Mouse (Mus musculus): Measurements from ENCODE around the gene St14. TPM values are rescaled to one million over a fixed set of nuclear protein-coding genes. Genes with fewer than 3 reads are reported as not detected.
A peak's percentile ranks its signal among the peaks of the same experiment; 100 is the strongest.

St14 gene
- polyA plus RNA-seq, 1 experiment from 2014 or later, result 58.3 TPM

GRCm38 (mm10) chr9:31117088-31117487 lies 14.6 kb downstream of the St14 start:
- Histone ChIP-seq H3K9me3 (ENCODE audit: control insufficient read depth, low read length) (no peaks in the 10 kb centered on the region), H3K4me2 (ENCODE audit: low read depth, low read length) (no peak overlapping the region), H3K4me1 (replicated peaks; ENCODE audit: control insufficient read depth, insufficient read depth, low read length) (peaks cover 19% of the 10 kb centered on the region), H3K27ac (ENCODE audit: low read length) (no peak overlapping the region), H3K4me3 (ENCODE audit: low read length) (no peak overlapping the region), H3K9ac (ENCODE audit: low read length) (no peak overlapping the region), H3K27me3 (ENCODE audit: control insufficient read depth, insufficient read depth, low read depth, low read length) (no peaks in the 10 kb centered on the region), H3K36me3 (ENCODE audit: control insufficient read depth, insufficient read depth, low read length) (no peaks in the 10 kb centered on the region)
- ATAC-seq (ENCODE audit: low read depth), result no peak
- 85% methylated on average over 11 of the region's 11 CpGs for WGBS

- Histone ChIP-seq H3K9ac (ENCODE audit: low read length) (no peak overlapping the region), H3K36me3 (ENCODE audit: control insufficient read depth, insufficient read depth, low read length) (no peaks in the 10 kb centered on the region), H3K9me3 (ENCODE audit: control insufficient read depth, low read length) (no peaks in the 10 kb centered on the region), H3K4me2 (ENCODE audit: low read depth, low read length) (no peak overlapping the region), H3K27ac (ENCODE audit: low read length) (no peak overlapping the region), H3K27me3 (ENCODE audit: control insufficient read depth, insufficient read depth, low read depth, low read length) (no peaks in the 10 kb centered on the region), H3K4me3 (ENCODE audit: low read length) (no peak overlapping the region), H3K4me1 (replicated peaks; ENCODE audit: control insufficient read depth, insufficient read depth, low read length) (peaks cover 9% of the 10 kb centered on the region)
- ATAC-seq (ENCODE audit: low read depth), result no peak
These were observed 16.1 kb downstream of the St14 start for GRCm38 (mm10) chr9:31115586-31115985.

GRCm38 (mm10) chr9:31108464-31108863 lies 23.2 kb downstream of the St14 start:
- Histone ChIP-seq H3K4me1 (replicated peaks; ENCODE audit: control insufficient read depth, insufficient read depth, low read length) (no peaks in the 10 kb centered on the region; the same call in 1 of the 2 replicates), H3K9me3 (ENCODE audit: control insufficient read depth, low read length) (no peaks in the 10 kb centered on the region), H3K4me2 (ENCODE audit: low read depth, low read length) (no peak overlapping the region), H3K27ac (ENCODE audit: low read length) (peak overlapping the region; percentile 36; the same call in 1 of the 2 replicates), H3K36me3 (ENCODE audit: control insufficient read depth, insufficient read depth, low read length) (no peaks in the 10 kb centered on the region), H3K27me3 (ENCODE audit: control insufficient read depth, insufficient read depth, low read depth, low read length) (no peaks in the 10 kb centered on the region), H3K4me3 (ENCODE audit: low read length) (no peak overlapping the region), H3K9ac (ENCODE audit: low read length) (no peak overlapping the region)
- 68% methylated on average over 7 of the region's 8 CpGs for WGBS
- ATAC-seq (ENCODE audit: low read depth), result peak; percentile 43; the same call in 1 of the 2 replicates

GRCm38 (mm10) chr9:31098118-31098517 lies 33.5 kb downstream of the St14 start:
- Histone ChIP-seq H3K27me3 (ENCODE audit: control insufficient read depth, insufficient read depth, low read depth, low read length) (no peaks in the 10 kb centered on the region), H3K4me1 (replicated peaks; ENCODE audit: control insufficient read depth, insufficient read depth, low read length) (peaks cover 4% of the 10 kb centered on the region; the same call in 1 of the 2 replicates), H3K9me3 (ENCODE audit: control insufficient read depth, low read length) (peaks cover 3% of the 10 kb centered on the region; the same call in 1 of the 2 replicates), H3K4me3 (ENCODE audit: low read length) (no peak overlapping the region), H3K4me2 (ENCODE audit: low read depth, low read length) (no peak overlapping the region), H3K36me3 (ENCODE audit: control insufficient read depth, insufficient read depth, low read length) (peaks cover 7% of the 10 kb centered on the region; the same call in 1 of the 2 replicates), H3K9ac (ENCODE audit: low read length) (no peak overlapping the region), H3K27ac (ENCODE audit: low read length) (no peak overlapping the region)
- WGBS, result 69% methylated on average over 6 of the region's 6 CpGs
- ATAC-seq (ENCODE audit: low read depth), result no peak

GRCm38 (mm10) chr9:31097088-31098082 lies 34.3 kb downstream of the St14 start:
- Histone ChIP-seq H3K9me3 (ENCODE audit: control insufficient read depth, low read length) (peaks cover 3% of the 10 kb centered on the region; the same call in 1 of the 2 replicates), H3K4me1 (replicated peaks; ENCODE audit: control insufficient read depth, insufficient read depth, low read length) (peaks cover 4% of the 10 kb centered on the region; the same call in 1 of the 2 replicates), H3K9ac (ENCODE audit: low read length) (no peak overlapping the region), H3K27me3 (ENCODE audit: control insufficient read depth, insufficient read depth, low read depth, low read length) (no peaks in the 10 kb centered on the region), H3K4me3 (ENCODE audit: low read length) (no peak overlapping the region), H3K4me2 (ENCODE audit: low read depth, low read length) (no peak overlapping the region), H3K27ac (ENCODE audit: low read length) (no peak overlapping the region), H3K36me3 (ENCODE audit: control insufficient read depth, insufficient read depth, low read length) (peaks cover 7% of the 10 kb centered on the region; the same call in 1 of the 2 replicates)
- WGBS, result 64% methylated on average over 20 of the region's 20 CpGs
- ATAC-seq (ENCODE audit: low read depth), result peak; percentile 47; the same call in 1 of the 2 replicates

- no peak overlapping the region for H3K27ac ChIP-seq (ENCODE audit: low read length)
- 0 out of 2 replicates have a peak, but pooled peaks cover 2% of the 10 kb centered on the region for H3K36me3 ChIP-seq (ENCODE audit: control insufficient read depth, insufficient read depth, low read length)
- no peaks in the 10 kb centered on the region for H3K9me3 ChIP-seq (ENCODE audit: control insufficient read depth, low read length)
- no peak overlapping the region for H3K4me3 ChIP-seq (ENCODE audit: low read length)
- 87% methylated on average over 10 of the region's 10 CpGs for WGBS
- peaks cover 4% of the 10 kb centered on the region; the same call in 1 of the 2 replicates for H3K4me1 ChIP-seq (replicated peaks; ENCODE audit: control insufficient read depth, insufficient read depth, low read length)
- no peak overlapping the region for H3K9ac ChIP-seq (ENCODE audit: low read length)
- H3K4me2 ChIP-seq (ENCODE audit: low read depth, low read length), result no peak overlapping the region
- no peak for ATAC-seq (ENCODE audit: low read depth)
- H3K27me3 ChIP-seq (ENCODE audit: control insufficient read depth, insufficient read depth, low read depth, low read length), result no peaks in the 10 kb centered on the region
These were observed 38.8 kb downstream of the St14 start for GRCm38 (mm10) chr9:31092833-31093195.

GRCm38 (mm10) chr9:31092111-31092832 lies 39.4 kb downstream of the St14 start:
- H3K36me3 ChIP-seq (ENCODE audit: control insufficient read depth, insufficient read depth, low read length), result 0 out of 2 replicates have a peak, but pooled peaks cover 2% of the 10 kb centered on the region
- no peak overlapping the region for H3K9ac ChIP-seq (ENCODE audit: low read length)
- WGBS, result 84% methylated on average over 18 of the region's 18 CpGs
- H3K27me3 ChIP-seq (ENCODE audit: control insufficient read depth, insufficient read depth, low read depth, low read length), result no peaks in the 10 kb centered on the region
- H3K4me3 ChIP-seq (ENCODE audit: low read length), result no peak overlapping the region
- H3K4me2 ChIP-seq (ENCODE audit: low read depth, low read length), result no peak overlapping the region
- H3K27ac ChIP-seq (ENCODE audit: low read length), result no peak overlapping the region
- H3K4me1 ChIP-seq (replicated peaks; ENCODE audit: control insufficient read depth, insufficient read depth, low read length), result peaks cover 3% of the 10 kb centered on the region; the same call in 1 of the 2 replicates
- no peak for ATAC-seq (ENCODE audit: low read depth)
- no peaks in the 10 kb centered on the region for H3K9me3 ChIP-seq (ENCODE audit: control insufficient read depth, low read length)

GRCm38 (mm10) chr9:31091162-31091581 lies 40.5 kb downstream of the St14 start:
- Histone ChIP-seq H3K4me1 (replicated peaks; ENCODE audit: control insufficient read depth, insufficient read depth, low read length) (no peaks in the 10 kb centered on the region), H3K36me3 (ENCODE audit: control insufficient read depth, insufficient read depth, low read length) (no peaks in the 10 kb centered on the region), H3K27ac (ENCODE audit: low read length) (no peak overlapping the region), H3K4me2 (ENCODE audit: low read depth, low read length) (no peak overlapping the region), H3K9me3 (ENCODE audit: control insufficient read depth, low read length) (no peaks in the 10 kb centered on the region), H3K4me3 (ENCODE audit: low read length) (no peak overlapping the region), H3K9ac (ENCODE audit: low read length) (no peak overlapping the region), H3K27me3 (ENCODE audit: control insufficient read depth, insufficient read depth, low read depth, low read length) (no peaks in the 10 kb centered on the region)
- no peak for ATAC-seq (ENCODE audit: low read depth)
- WGBS, result 93% methylated on average over 10 of the region's 10 CpGs

All from lung, embryonic 16.5 days (tissue).